Mouse (Mus musculus) hindbrain, embryonic 13.5 days (tissue): ENCODE measurements at regions not wholly inside any gene's neighbourhood (a gene's known extent, or its start where the extent isn't known, plus 50 kb on each side); places are given as distances from the start of the nearest gene placed in this dataset.

Experiments
- ATAC-seq: fragments of 200-750 bp; cut with Nextera tagmentation; 2 replicates; pipeline ENCODE4 v1.8.0; 2017; ENCODE audit warnings: moderate TSS enrichment; ENCODE audit not compliant: low FRiP score
- H3K27ac ChIP-seq: fragments of 300-500 bp; sonication (generic); 2 replicates; pipeline ENCODE4 v1.5.1; 2015; ENCODE audit warnings: inconsistent platforms, mild to moderate bottlenecking, moderate library complexity
- H3K27me3 ChIP-seq: fragments of 300-500 bp; sonication (generic); 2 replicates; pipeline ENCODE4 v1.6.1; 2015; ENCODE audit warnings: mild to moderate bottlenecking, inconsistent platforms
- H3K36me3 ChIP-seq: fragments of 300-500 bp; sonication (generic); 2 replicates; pipeline ENCODE4 v1.6.1; 2015; ENCODE audit warnings: mild to moderate bottlenecking, inconsistent platforms
- H3K4me1 ChIP-seq: fragments of 300-500 bp; sonication (generic); replicated peaks from 2 replicates; pipeline ENCODE4 v1.6.1; 2015; ENCODE audit warnings: inconsistent platforms
- H3K4me2 ChIP-seq: fragments of 300-500 bp; sonication (generic); 2 replicates; pipeline ENCODE4 v1.6.1; 2015; ENCODE audit warnings: inconsistent platforms, mild to moderate bottlenecking, moderate library complexity
- H3K4me3 ChIP-seq: fragments of 300-500 bp; sonication (generic); 2 replicates; pipeline ENCODE4 v1.5.1; 2015; ENCODE audit warnings: mild to moderate bottlenecking, inconsistent platforms
- H3K9ac ChIP-seq: fragments of 300-500 bp; sonication (generic); 2 replicates; pipeline ENCODE4 v1.6.1; 2015; ENCODE audit warnings: mild to moderate bottlenecking, inconsistent platforms
- H3K9me3 ChIP-seq: fragments of 300-500 bp; sonication (generic); 2 replicates; pipeline ENCODE4 v1.6.1; 2016; ENCODE audit warnings: inconsistent platforms
- WGBS: fragments of 180-500 bp; shearing (Covaris S2); methylation state at CpG from one replicate; pipeline ENCODE4 v1.1.7; 2015; 5-methylcytosine and 5-hydroxymethylcytosine counted together

GRCm38 (mm10) chr2:45178849-45179453, 61.8 kb upstream of the Zeb2 start:
- no peak overlapping the region for H3K27ac ChIP-seq

GRCm38 (mm10) chr2:45172382-45172781, 55.2 kb upstream of the Zeb2 start:
- 85% methylated on average over 8 of the region's 8 CpGs for WGBS
- 0 out of 2 replicates have a peak, but pooled peaks cover 3% of the 10 kb centered on the region for H3K9me3 ChIP-seq
- H3K4me1 ChIP-seq, result peaks cover 13% of the 10 kb centered on the region; the same call in 1 of the 2 replicates
- ATAC-seq, result no peak
- H3K4me3 ChIP-seq, result no peak overlapping the region
- H3K4me2 ChIP-seq, result no peak overlapping the region
- H3K27ac ChIP-seq, result no peak overlapping the region
- no peaks in the 10 kb centered on the region for H3K27me3 ChIP-seq
- H3K36me3 ChIP-seq, result no peaks in the 10 kb centered on the region
- H3K9ac ChIP-seq, result no peak overlapping the region

More at GRCm38 (mm10) chr2:45178849-45179453, 61.8 kb upstream of the Zeb2 start:
- Histone ChIP-seq H3K4me3 (no peak overlapping the region), H3K36me3 (no peaks in the 10 kb centered on the region), H3K4me2 (no peak overlapping the region), H3K9me3 (0 out of 2 replicates have a peak, but pooled peaks cover 3% of the 10 kb centered on the region), H3K27me3 (no peaks in the 10 kb centered on the region), H3K9ac (no peak overlapping the region), H3K4me1 (peaks cover 6% of the 10 kb centered on the region; the same call in 1 of the 2 replicates)
- ATAC-seq, result no peak
- 88% methylated on average over 1 of the region's 1 CpGs for WGBS

- 0 out of 2 replicates have a peak, but pooled peaks cover 3% of the 10 kb centered on the region for H3K9me3 ChIP-seq
- peaks cover 13% of the 10 kb centered on the region; the same call in 1 of the 2 replicates for H3K4me1 ChIP-seq
- H3K27me3 ChIP-seq, result no peaks in the 10 kb centered on the region
- no peak overlapping the region for H3K4me2 ChIP-seq
- no peak overlapping the region for H3K27ac ChIP-seq
- no peaks in the 10 kb centered on the region for H3K36me3 ChIP-seq
- no peak for ATAC-seq
- no peak overlapping the region for H3K4me3 ChIP-seq
- no peak overlapping the region for H3K9ac ChIP-seq
- 59% methylated on average over 12 of the region's 12 CpGs for WGBS
Observed at GRCm38 (mm10) chr2:45171520-45172173, 54.5 kb upstream of the Zeb2 start.

GRCm38 (mm10) chr2:45170272-45170671, 53.1 kb upstream of the Zeb2 start:
- H3K9me3 ChIP-seq, result 0 out of 2 replicates have a peak, but pooled peaks cover 3% of the 10 kb centered on the region
- H3K36me3 ChIP-seq, result no peaks in the 10 kb centered on the region
- no peak overlapping the region for H3K9ac ChIP-seq
- H3K27me3 ChIP-seq, result no peaks in the 10 kb centered on the region
- ATAC-seq, result no peak
- 68% methylated on average over 3 of the region's 3 CpGs for WGBS
- no peak overlapping the region for H3K4me2 ChIP-seq
- H3K4me3 ChIP-seq, result no peak overlapping the region
- H3K27ac ChIP-seq, result no peak overlapping the region
- H3K4me1 ChIP-seq, result peaks cover 13% of the 10 kb centered on the region; the same call in 1 of the 2 replicates

GRCm38 (mm10) chr2:45169429-45170070, 52.4 kb upstream of the Zeb2 start:
- Histone ChIP-seq H3K36me3 (no peaks in the 10 kb centered on the region), H3K4me3 (no peak overlapping the region), H3K27me3 (no peaks in the 10 kb centered on the region), H3K9me3 (no peaks in the 10 kb centered on the region), H3K9ac (no peak overlapping the region), H3K4me2 (no peak overlapping the region), H3K4me1 (peaks cover 13% of the 10 kb centered on the region; the same call in 1 of the 2 replicates), H3K27ac (no peak overlapping the region)
- 35% methylated on average over 9 of the region's 9 CpGs for WGBS
- no peak for ATAC-seq

- no peaks in the 10 kb centered on the region for H3K27me3 ChIP-seq
- H3K36me3 ChIP-seq, result no peaks in the 10 kb centered on the region
- 90% methylated on average over 3 of the region's 3 CpGs for WGBS
- H3K9ac ChIP-seq, result no peak overlapping the region
- H3K4me1 ChIP-seq, result peaks cover 13% of the 10 kb centered on the region; the same call in 1 of the 2 replicates
- no peaks in the 10 kb centered on the region for H3K9me3 ChIP-seq
- no peak overlapping the region for H3K27ac ChIP-seq
- no peak for ATAC-seq
- no peak overlapping the region for H3K4me2 ChIP-seq
- H3K4me3 ChIP-seq, result no peak overlapping the region
Observed at GRCm38 (mm10) chr2:45168606-45169005, 51.4 kb upstream of the Zeb2 start.
